Mouse (Mus musculus): Measurements from ENCODE around the gene Gm28372.

The Gm28372 gene

DNA sequence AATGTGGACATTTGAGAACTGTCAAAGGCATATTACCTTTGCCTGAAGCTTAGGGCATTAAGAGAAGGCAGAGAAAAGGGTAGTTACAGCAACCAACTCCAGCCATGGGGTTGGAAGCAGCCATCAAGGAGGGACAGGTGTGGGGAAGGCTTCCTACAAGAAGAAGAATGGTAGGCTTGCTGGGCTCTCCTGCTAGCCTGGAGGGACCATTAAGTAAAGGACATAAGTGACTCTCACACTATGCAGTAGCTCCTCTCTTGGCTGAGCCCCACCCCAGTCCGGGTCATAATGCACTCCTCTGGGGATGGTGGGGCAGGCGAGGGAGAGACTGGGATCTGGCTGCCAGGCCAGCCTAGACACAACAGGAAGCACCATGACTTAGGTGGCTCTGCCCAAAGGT is 1.1 kb downstream of the Gm28372 start, which contains the start of gene Tmem239:
Gene Tmem239, plus strand, starts transcription at position 301 of the 400 bp plus-strand sequence.
- in situ Hi-C loops (cut with MboI; ENCODE audit: low pct_unique_long_range_greater_than_20kb in 1 of 2, low sequenced_read_pairs in 2 of 2, unreplicated experiment in 1 of 2) = no loop called here

DNA sequence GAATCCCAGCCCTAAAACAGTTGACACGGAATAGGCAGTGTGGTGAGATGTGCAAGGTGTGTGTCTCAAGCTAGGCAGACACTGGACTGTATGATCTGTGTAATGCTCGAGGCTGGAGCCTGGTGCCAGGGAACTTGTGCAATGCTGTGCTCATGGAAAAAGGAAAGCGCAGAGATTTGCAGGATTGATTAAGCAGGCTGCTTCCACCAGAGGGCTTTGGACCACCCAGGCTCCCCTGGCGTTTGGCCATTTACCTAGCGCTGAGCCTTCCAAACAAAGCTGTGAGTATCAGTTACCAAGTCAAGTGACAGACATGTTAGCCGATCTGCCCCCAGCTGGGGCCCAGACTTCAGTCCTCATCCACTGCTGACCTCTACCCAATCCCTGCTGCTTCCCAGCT is 3.2 kb downstream of the Gm28372 start:
- in situ Hi-C loops (cut with MboI; ENCODE audit: low pct_unique_long_range_greater_than_20kb in 1 of 2, low sequenced_read_pairs in 2 of 2, unreplicated experiment in 1 of 2) = no loop called here

DNA sequence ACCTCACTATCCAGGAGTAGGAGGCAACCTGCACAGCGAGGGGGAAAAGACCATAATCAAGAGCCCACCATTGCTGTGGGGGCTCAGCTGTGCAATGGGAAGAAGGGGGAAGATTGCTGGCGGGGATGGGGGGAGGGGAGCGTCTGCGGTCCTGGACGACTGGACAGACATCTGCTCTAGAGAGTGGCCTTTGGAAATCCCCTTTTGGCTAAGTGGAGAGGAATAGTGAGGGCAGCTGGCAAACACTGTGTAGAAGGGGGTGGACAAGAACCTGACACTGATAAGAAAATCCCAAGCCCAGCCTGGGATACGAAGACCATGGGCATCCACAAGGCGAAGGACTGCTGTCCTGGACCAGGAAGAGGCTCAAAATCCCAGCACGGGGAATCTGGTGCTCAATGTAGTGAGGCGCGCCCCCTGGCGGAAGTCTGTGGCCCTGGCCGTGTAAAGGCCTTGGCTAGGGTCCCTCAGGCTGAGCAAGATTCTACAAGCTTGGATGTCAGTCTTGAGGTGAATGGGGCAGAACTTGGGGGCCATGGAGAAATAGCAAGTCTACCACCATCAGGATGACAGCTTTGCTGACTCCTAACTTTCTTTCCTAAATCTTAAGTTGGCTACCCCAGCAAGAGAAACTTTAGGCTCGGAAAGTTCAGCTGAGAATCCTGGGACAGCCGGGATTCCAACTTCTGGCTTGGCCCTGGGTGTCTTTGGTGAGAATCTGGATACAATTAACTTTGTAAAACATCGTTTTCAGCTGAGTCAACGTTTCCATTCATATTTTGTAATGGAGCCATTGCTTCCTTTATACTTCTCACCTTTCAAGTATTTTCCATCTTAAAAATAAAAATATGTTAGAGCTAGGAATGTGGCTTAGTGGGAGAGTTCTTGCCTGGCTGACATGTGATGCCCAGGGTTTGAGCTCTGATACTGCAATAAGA is 6.8 kb downstream of the Gm28372 start:
- in situ Hi-C loops (cut with MboI; ENCODE audit: low pct_unique_long_range_greater_than_20kb in 1 of 2, low sequenced_read_pairs in 2 of 2, unreplicated experiment in 1 of 2) = no loop called here

- in situ Hi-C loops (cut with MboI; ENCODE audit: low pct_unique_long_range_greater_than_20kb in 1 of 2, low sequenced_read_pairs in 2 of 2, unreplicated experiment in 1 of 2) = no loop called here
These were observed 7.7 kb downstream of the Gm28372 start for GRCm38 (mm10) chr2:130412775-130413174.

DNA sequence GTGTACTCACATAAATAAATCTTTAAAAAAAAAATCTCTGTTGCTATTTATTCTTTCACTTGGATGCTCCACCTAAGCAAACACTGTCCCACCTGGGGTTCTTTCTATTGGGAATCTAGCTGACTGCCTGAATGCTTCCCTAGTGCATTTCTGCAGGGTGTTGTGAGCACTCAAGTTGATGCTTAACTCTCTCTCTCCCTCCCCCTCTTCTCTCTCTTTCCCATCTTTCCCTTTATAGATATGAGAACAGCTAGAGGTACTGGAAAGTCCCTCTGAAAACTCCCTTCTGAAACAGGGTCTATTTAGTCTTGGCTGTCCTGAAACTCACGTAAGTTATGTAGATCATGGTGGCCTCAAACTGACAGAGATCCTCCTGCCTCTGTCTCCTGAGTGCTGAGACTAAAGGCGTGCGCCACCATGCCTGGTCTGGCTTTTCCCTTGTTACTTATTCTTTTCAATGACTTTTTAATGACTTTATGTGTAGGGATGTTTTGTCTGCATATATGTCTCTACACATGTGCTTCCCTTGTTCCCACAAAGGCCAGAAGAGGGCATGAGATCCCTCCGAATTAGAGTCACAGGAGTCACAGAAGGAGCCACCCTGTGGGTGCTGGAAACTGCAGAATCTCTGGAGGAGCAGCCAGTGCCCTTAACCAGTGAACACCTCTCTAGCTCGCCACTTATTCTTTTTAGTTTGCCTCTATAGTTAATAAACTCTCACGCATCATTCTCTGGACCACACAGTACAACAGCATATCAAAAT is 9.2 kb downstream of the Gm28372 start:
- in situ Hi-C loops (cut with MboI; ENCODE audit: low pct_unique_long_range_greater_than_20kb in 1 of 2, low sequenced_read_pairs in 2 of 2, unreplicated experiment in 1 of 2) = no loop called here

GRCm38 (mm10) chr2:130421781-130422620 is 17.0 kb downstream of the Gm28372 start:
- in situ Hi-C loops (cut with MboI; ENCODE audit: low pct_unique_long_range_greater_than_20kb in 1 of 2, low sequenced_read_pairs in 2 of 2, unreplicated experiment in 1 of 2) = no loop called here

DNA sequence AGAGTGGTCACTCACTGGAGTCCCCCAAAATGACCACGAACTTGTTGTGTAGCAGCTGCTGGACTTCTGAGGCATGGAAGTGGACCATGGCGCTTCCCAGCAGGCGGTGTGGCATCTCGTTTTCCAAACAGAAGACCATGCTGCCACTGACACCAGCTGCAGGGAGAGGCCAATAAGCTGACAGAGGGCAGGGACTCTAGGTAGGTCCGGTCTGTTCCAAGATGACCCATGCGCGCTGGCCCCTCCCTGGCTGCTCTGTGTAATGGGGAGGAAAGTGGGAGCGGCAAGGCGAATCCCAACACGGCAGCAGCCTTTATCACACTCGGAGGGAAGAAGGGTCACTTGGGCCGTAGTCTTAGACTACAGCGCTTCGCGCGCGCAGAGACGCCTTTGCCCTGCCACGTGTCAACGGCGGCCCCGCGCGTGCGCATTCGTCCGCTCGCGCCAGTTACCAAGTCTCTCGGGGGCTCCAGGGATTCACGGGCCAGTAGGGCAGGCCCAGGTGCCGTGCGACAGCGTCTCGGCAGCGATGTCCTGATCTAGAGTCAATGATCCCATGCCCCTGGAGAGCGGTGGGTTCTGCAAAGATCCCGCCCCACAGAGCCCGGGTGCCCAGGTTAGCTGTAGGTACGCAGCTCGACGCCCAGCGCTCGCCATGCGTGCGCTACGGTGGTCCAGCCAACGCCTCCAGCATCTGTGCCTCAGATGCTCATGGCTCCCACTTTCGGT is 18.5 kb downstream of the Gm28372 start:
- in situ Hi-C loops (cut with MboI; ENCODE audit: low pct_unique_long_range_greater_than_20kb in 1 of 2, low sequenced_read_pairs in 2 of 2, unreplicated experiment in 1 of 2) = no loop called here

DNA sequence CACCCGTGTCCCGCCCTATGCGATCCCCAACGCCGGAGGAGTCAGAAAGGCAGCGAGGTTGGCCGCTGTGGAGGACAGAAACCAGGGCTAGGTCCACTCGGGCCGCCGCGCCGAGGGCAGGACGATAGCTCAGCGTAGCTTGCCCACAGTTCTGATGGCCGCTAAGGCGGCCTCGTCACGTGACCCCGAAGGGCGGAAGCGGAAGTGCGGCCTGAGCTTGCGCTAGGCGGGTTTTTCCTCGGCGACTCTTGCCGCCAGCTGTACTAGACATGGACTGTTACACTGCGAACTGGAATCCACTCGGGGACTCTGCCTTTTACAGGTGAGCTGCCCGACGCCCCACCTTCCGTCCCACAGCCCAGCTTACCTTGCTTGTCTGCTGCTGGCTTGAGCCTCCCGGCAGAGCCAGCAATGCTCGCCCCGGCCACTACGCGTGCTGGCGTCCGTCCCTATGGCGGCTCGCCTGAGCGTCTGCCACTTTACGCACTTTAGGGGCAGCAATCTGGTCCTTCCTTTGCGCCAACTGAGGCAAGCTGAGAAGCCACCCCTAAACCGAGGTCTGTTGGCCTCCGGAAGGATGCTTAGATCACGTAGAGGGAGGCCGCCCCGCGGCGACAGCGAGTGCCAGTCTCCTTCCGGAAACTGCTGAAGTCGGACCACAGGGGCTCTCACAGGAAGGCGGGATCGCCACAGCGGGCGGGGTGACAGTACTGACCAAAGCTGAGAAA is 19.3 kb downstream of the Gm28372 start, which contains the start of the genes Vps16 and Pced1a:
Gene Vps16, plus strand, starts transcription at position 214 of the 728 bp plus-strand sequence.
Gene Pced1a, minus strand, starts transcription at position 576 of the 728 bp plus-strand sequence.
- in situ Hi-C loops (cut with MboI; ENCODE audit: low pct_unique_long_range_greater_than_20kb in 1 of 2, low sequenced_read_pairs in 2 of 2, unreplicated experiment in 1 of 2) = no loop called here

DNA sequence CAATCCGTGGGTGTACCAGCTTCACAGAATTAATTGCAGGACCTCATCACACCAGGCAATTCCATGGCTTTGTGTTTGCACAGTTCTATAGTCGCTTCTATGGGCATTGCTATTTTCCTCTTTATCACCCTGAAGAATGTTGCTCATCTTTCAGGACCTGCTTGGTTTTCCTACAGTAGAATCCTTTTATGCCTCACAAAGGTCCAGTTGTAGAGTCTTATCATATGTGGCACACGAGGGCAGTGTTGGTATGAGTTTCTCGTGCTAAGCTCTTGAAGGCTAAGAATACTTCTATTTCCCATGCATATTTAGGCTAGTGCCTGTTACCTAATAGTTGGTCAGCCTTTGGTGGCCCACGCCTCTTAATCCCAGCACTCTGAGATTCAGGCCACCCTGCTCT is 20.1 kb downstream of the Gm28372 start:
- in situ Hi-C loops (cut with MboI; ENCODE audit: low pct_unique_long_range_greater_than_20kb in 1 of 2, low sequenced_read_pairs in 2 of 2, unreplicated experiment in 1 of 2) = no loop called here

GRCm38 (mm10) chr2:130429851-130430250 is 24.8 kb downstream of the Gm28372 start:
- in situ Hi-C loops (cut with MboI; ENCODE audit: low pct_unique_long_range_greater_than_20kb in 1 of 2, low sequenced_read_pairs in 2 of 2, unreplicated experiment in 1 of 2) = no loop called here

DNA sequence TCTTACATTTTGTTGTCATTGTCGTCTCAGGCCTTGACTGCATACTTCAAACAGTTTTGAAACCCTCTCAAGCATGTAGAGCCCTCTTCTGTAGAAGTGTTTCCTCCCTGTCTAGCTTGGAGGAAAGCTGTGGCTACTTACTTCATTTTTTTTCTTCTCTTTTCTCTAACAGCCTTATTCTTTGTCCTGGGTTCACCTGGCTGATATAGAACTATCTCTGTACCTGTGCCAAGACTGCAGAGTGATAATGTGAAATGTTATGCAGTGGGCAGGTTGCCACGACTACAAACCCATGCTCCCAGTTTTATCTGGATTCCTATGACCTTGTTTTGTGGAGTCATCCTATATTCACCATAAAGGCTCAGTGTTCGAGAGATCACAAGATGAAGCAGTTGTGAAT is 25.4 kb downstream of the Gm28372 start:
- in situ Hi-C loops (cut with MboI; ENCODE audit: low pct_unique_long_range_greater_than_20kb in 1 of 2, low sequenced_read_pairs in 2 of 2, unreplicated experiment in 1 of 2) = no loop called here

- in situ Hi-C loops (cut with MboI; ENCODE audit: low pct_unique_long_range_greater_than_20kb in 1 of 2, low sequenced_read_pairs in 2 of 2, unreplicated experiment in 1 of 2) = no loop called here
These were observed 27.1 kb downstream of the Gm28372 start for GRCm38 (mm10) chr2:130432157-130432556.

- in situ Hi-C loops (cut with MboI; ENCODE audit: low pct_unique_long_range_greater_than_20kb in 1 of 2, low sequenced_read_pairs in 2 of 2, unreplicated experiment in 1 of 2) = no loop called here
These were observed 28.1 kb downstream of the Gm28372 start for GRCm38 (mm10) chr2:130433152-130433551.

GRCm38 (mm10) chr2:130436769-130437168 is 31.7 kb downstream of the Gm28372 start:
- in situ Hi-C loops (cut with MboI; ENCODE audit: low pct_unique_long_range_greater_than_20kb in 1 of 2, low sequenced_read_pairs in 2 of 2, unreplicated experiment in 1 of 2) = no loop called here

DNA sequence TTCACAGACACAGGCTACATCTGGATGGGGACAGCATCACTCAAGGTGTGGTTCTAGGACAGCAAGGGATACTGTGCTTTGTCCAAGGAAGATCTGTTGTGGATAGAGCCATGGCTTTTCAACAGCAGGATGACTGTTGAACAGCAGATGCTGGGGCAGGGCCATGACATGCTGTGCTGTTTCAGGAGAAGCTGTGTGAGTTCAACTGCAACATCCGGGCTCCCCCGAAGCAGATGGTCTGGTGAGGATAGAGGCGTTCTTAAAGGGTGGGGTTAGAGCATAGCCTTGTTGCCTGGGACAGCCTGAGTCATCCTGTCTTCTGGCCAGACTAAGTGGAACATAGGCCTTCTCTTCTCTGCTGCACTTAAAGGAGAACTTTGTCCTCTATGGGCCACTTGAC is 33.8 kb downstream of the Gm28372 start:
- in situ Hi-C loops (cut with MboI; ENCODE audit: low pct_unique_long_range_greater_than_20kb in 1 of 2, low sequenced_read_pairs in 2 of 2, unreplicated experiment in 1 of 2) = no loop called here

DNA sequence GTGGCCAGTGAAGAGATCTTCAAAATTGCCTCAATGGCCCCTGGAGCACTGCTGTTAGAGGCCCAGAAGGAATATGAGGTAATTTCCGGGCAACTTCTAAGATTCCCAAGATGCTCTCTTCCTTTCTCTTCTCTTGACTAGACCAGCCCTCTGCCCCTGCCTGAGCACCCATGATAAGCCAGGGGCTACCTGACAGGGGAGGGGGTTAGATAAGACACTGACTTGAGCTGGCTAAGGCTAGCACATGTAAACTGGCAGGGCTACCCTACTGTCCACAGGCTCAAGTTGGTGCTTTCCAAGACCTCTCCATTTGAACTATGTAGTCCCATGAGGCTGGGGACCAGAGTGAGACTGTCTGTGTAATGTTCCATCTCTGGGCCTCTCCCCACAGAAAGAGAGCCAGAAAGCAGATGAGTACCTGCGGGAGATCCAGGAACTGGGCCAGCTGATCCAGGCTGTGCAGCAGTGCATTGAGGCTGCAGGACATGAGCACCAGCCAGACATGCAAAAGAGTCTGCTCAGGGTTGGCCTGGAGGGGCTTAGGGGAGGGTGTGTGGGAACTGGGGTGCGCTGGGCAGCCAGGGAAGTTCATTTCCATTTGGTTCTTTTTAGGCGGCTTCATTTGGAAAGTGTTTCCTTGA is 34.9 kb downstream of the Gm28372 start:
- in situ Hi-C loops (cut with MboI; ENCODE audit: low pct_unique_long_range_greater_than_20kb in 1 of 2, low sequenced_read_pairs in 2 of 2, unreplicated experiment in 1 of 2) = no loop called here

GRCm38 (mm10) chr2:130442162-130442561 is 37.1 kb downstream of the Gm28372 start:
- in situ Hi-C loops (cut with MboI; ENCODE audit: low pct_unique_long_range_greater_than_20kb in 1 of 2, low sequenced_read_pairs in 2 of 2, unreplicated experiment in 1 of 2) = no loop called here
